Mouse (Mus musculus) ES-CJ7 (cell line): Measurements from ENCODE around the gene Yaf2.
"Not testable (repeated sequence)": the region's sequence is repeated elsewhere in the genome, so short reads cannot be mapped to it uniquely, and the experiment has no call there.

Experiments used
- DNase-seq: peaks from one replicate; pipeline ENCODE4 v3.0.0; 2011; ENCODE audit warnings: low read depth, low spot score

Yaf2 gene

DNA sequence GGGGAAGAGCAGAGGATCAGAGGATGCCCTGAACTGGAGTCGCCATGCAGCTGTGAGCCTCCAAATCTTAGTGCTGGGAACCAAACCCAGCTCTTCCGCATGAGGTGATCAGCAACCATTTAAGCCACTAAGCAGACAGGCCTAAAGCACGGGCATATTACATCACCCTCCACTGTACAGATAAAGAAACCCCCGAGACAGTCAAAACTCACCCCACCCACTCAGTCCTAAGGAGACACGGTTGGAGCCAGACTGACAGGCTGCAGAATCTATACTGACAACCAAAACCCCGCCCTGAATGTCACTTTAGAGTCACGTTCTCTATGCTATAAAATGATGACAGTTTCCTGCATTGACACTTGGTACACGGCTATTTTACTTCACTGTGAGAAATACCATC is 83.6 kb downstream of the Yaf2 start:
- DNase-seq, result no peak

DNA sequence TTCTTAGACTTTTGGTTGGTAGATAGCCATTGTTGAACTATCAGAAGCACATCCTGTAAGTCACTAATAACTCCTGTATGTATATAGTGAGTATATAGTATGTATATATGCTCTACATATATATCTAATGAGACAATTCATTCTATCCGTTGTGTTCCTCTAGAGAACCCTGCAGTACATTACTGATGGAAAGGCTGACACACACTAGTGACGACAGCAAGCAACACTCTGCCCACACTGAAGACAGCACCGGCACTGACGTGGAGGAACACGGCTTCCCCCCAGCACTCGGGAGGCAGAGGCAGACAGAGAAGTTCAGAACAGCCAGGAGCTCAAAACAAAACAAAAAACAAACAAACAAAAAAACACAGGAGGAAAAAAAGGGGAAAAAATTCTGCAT is 84.3 kb downstream of the Yaf2 start:
- DNase-seq, result no peak

DNA sequence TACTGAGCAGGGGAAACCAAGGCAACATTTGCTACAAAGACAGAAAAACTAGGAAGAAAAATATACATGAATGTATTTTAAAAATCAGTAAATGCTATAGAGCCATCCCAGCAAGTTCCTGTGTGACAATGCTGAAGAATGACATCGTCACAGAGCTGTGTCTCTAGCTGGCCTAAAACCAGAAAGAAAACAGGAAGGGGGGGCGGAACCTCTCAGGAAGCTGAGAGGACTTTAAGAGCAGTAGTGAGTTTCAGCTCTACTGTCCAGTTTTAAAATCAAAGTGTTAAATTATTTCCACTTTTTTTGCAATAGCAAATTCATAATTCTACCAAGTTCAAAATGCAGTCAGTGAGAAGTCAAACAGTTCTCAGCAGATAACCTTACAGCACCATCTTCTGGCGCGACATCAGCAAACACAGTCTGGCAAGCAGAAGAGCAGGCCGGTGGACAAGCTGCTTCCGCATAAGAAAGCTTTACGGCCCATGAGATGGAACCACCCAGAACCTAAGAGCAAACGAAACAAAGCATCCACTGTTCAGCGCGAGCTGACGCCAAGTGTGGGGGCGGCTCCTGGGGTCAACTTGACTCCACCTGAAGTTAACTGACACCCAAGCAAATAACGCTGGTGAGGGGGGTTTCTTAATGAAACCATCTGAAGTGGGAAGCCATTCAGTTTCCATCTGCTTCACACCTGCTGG is 85.0 kb downstream of the Yaf2 start:
- peak; percentile 55 for DNase-seq

DNA sequence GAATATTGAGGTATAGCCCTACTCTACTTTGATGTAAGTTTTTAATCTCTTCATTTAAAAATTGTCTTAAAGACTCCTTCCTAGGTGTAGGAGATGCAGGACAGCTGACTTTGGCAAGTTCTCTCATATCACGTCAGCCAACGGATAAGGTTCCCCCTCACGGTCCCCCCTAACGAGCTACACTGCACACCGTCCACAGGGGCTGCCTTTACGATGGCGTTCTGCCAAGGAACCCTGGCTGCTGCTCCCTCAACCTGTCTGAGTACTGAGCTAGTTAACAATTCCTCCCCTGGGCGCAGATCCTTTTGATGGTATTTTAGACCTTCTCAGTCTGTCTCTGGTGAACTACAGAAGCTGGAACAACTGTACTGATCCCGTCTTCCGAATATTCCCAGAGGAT is 93.5 kb downstream of the Yaf2 start:
- DNase-seq, result no peak

DNA sequence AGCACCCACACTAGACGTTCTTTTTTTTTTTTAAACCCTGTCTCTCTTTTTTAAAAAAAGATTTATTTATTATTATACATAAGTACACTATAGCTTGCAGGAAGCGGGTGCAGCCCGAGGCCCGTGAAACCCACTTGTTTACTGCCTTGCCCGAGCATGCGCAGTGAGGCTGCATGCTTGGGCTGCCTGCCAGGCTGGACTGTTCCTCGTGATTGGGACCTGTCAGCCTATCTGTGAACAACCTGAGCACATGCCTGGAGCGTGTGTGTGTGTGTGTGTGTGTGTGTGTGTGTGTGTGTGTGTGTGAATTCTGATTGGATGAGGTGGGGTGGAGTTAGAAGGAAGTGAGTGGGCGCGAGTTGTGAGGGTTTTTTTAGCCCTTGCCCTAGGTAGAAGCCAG is 100.3 kb downstream of the Yaf2 start:
- DNase-seq, result not testable (repeated sequence)
